Mouse (Mus musculus) urinary bladder, postnatal 14 days (tissue): ENCODE results near the gene Maats1.
A peak's percentile ranks its signal among the peaks of the same experiment; 100 is the strongest.

ENCODE experiments used
- DNase-seq: peaks from one replicate; pipeline ENCODE4 v3.0.0; 2021; ENCODE audit warnings: low spot score

Maats1 gene

GRCm38 (mm10) chr16:38370633-38371374 lies 28.9 kb upstream of the Maats1 start:
- DNase-seq = peak; percentile 40

- no peak for DNase-seq
These were observed 28.1 kb upstream of the Maats1 start for GRCm38 (mm10) chr16:38369992-38370484.

- DNase-seq = no peak
These were observed 27.5 kb upstream of the Maats1 start for GRCm38 (mm10) chr16:38369431-38369830.

- DNase-seq = no peak
These were observed 27.1 kb upstream of the Maats1 start for GRCm38 (mm10) chr16:38369000-38369399.

- peak; percentile 40 for DNase-seq
These were observed 26.4 kb upstream of the Maats1 start for GRCm38 (mm10) chr16:38368336-38368735.

- DNase-seq = no peak
These were observed 24.3 kb upstream of the Maats1 start for GRCm38 (mm10) chr16:38366231-38366630.

GRCm38 (mm10) chr16:38365390-38365789 lies 23.4 kb upstream of the Maats1 start:
- DNase-seq = no peak

- no peak for DNase-seq
These were observed 21.7 kb upstream of the Maats1 start for GRCm38 (mm10) chr16:38363657-38364056.

- no peak for DNase-seq
These were observed 21.3 kb upstream of the Maats1 start for GRCm38 (mm10) chr16:38363256-38363595.

- no peak for DNase-seq
These were observed 20.7 kb upstream of the Maats1 start for GRCm38 (mm10) chr16:38362493-38363255.

- no peak for DNase-seq
These were observed 20.0 kb upstream of the Maats1 start, which contains the start of gene Popdc2 for GRCm38 (mm10) chr16:38361933-38362332. Gene Popdc2, plus strand, starts transcription at chr16:38362209.

- no peak for DNase-seq
These were observed 18.4 kb upstream of the Maats1 start for GRCm38 (mm10) chr16:38360317-38360716.

GRCm38 (mm10) chr16:38359857-38360256 lies 17.9 kb upstream of the Maats1 start:
- DNase-seq = no peak

- DNase-seq = no peak
These were observed 17.3 kb upstream of the Maats1 start for GRCm38 (mm10) chr16:38359241-38359640.

GRCm38 (mm10) chr16:38358256-38358812 lies 16.4 kb upstream of the Maats1 start:
- no peak for DNase-seq

GRCm38 (mm10) chr16:38354185-38354913 lies 12.4 kb upstream of the Maats1 start:
- DNase-seq = no peak

- DNase-seq = no peak
These were observed 11.7 kb upstream of the Maats1 start for GRCm38 (mm10) chr16:38353642-38354041.

GRCm38 (mm10) chr16:38352851-38353250 lies 10.9 kb upstream of the Maats1 start:
- no peak for DNase-seq

GRCm38 (mm10) chr16:38352031-38352430 lies 10.1 kb upstream of the Maats1 start:
- DNase-seq = no peak

- no peak for DNase-seq
These were observed 9.0 kb upstream of the Maats1 start for GRCm38 (mm10) chr16:38350939-38351338.

- no peak for DNase-seq
These were observed 8.5 kb upstream of the Maats1 start for GRCm38 (mm10) chr16:38350361-38350855.

- no peak for DNase-seq
These were observed 7.9 kb upstream of the Maats1 start for GRCm38 (mm10) chr16:38349881-38350280.
